Mouse (Mus musculus) forebrain, embryonic 14.5 days (tissue): ENCODE results near the gene Vrk3. TPM values are rescaled to one million over a fixed set of nuclear protein-coding genes. Genes with fewer than 3 reads are reported as not detected.
"Not testable (repeated sequence)": the region's sequence is repeated elsewhere in the genome, so short reads cannot be mapped to it uniquely, and the experiment has no call there.

Source experiments
- ATAC-seq: fragments of 200-750 bp; cut with Nextera tagmentation; 2 replicates; pipeline ENCODE4 v1.8.0; 2017; ENCODE audit warnings: mild to moderate bottlenecking, moderate library complexity
- DNase-seq: peaks from one replicate; pipeline ENCODE4 v3.0.0-alpha.2; 2015; ENCODE audit warnings: low spot score
- H3K27ac ChIP-seq: fragments of 300-500 bp; sonication (generic); 2 replicates; pipeline ENCODE4 v1.5.1; 2014; ENCODE audit warnings: low read depth, mild to moderate bottlenecking, control low read depth, low read length, moderate library complexity
- H3K27me3 ChIP-seq: fragments of 300-500 bp; sonication (generic); replicated peaks from 2 replicates; pipeline ENCODE4 v1.6.1; 2014; ENCODE audit warnings: low read length, control low read depth, mixed read lengths; ENCODE audit not compliant: control insufficient read depth, insufficient read depth
- H3K36me3 ChIP-seq: fragments of 300-500 bp; sonication (generic); 2 replicates; pipeline ENCODE4 v1.6.1; 2014; ENCODE audit warnings: low read length, control low read depth; ENCODE audit not compliant: control insufficient read depth, insufficient read depth
- H3K4me1 ChIP-seq: fragments of 300-500 bp; sonication (generic); 2 replicates; pipeline ENCODE4 v1.6.1; 2014; ENCODE audit warnings: antibody characterized with exemption, low read length, control low read depth; ENCODE audit not compliant: control insufficient read depth, insufficient read depth
- H3K4me2 ChIP-seq: fragments of 300-500 bp; sonication (generic); 2 replicates; pipeline ENCODE4 v1.6.1; 2014; ENCODE audit warnings: mild to moderate bottlenecking, control low read depth, low read length
- H3K4me3 ChIP-seq: fragments of 300-500 bp; sonication (generic); 2 replicates; pipeline ENCODE4 v1.5.1; 2014; ENCODE audit warnings: low read depth, low read length, control low read depth
- H3K9ac ChIP-seq: fragments of 300-500 bp; sonication (generic); 2 replicates; pipeline ENCODE4 v1.6.1; 2014; ENCODE audit warnings: mild to moderate bottlenecking, low read length, control low read depth, moderate library complexity
- H3K9me3 ChIP-seq: fragments of 300-500 bp; sonication (generic); replicated peaks from 2 replicates; pipeline ENCODE4 v1.6.1; 2016; ENCODE audit warnings: low read length, control low read depth, mixed read lengths; ENCODE audit not compliant: control insufficient read depth
- WGBS: fragments of 180-500 bp; shearing (Covaris S2); extraction: QIAGEN DNeasy Blood & Tissue Kit; methylation state at CpG from one replicate; pipeline ENCODE4 v1.1.7; 2014; 5-methylcytosine and 5-hydroxymethylcytosine counted together
- polyA plus RNA-seq: library from polyadenylated mRNA; unstranded; fragments of >200 nt; fragmentation: Nextera tagmentation; extraction: Ambion mirVana; gene quantifications from 2 replicates; pipeline ENCODE4 v1.2.1, GENCODE M21; 2014

Gene Vrk3
- 32.0 and 33.5 TPM in 2 replicates for polyA plus RNA-seq

GRCm38 (mm10) chr7:44748101-44749044, at the start of gene Vrk3:
Gene Vrk3 (plus strand): TSS chr7:44748413.
- H3K36me3 ChIP-seq, result peaks cover 11% of the 10 kb centered on the region
- H3K27me3 ChIP-seq, result no peaks in the 10 kb centered on the region
- under 1% methylated on average over 43 of the region's 44 CpGs for WGBS
- H3K27ac ChIP-seq, result peak within 1 kb of the TSS; percentile 72
- peak; percentile 99 for DNase-seq
- H3K9me3 ChIP-seq, result no peaks in the 10 kb centered on the region
- peak within 1 kb of the TSS; percentile 62 for H3K9ac ChIP-seq
- ATAC-seq, result peak; percentile 98
- H3K4me1 ChIP-seq, result peaks cover 11% of the 10 kb centered on the region
- peak within 1 kb of the TSS; percentile 52 for H3K4me3 ChIP-seq
- H3K4me2 ChIP-seq, result peak within 1 kb of the TSS; percentile 53

GRCm38 (mm10) chr7:44701921-44702320, 46.3 kb upstream of the Vrk3 start:
- Histone ChIP-seq H3K4me2 (no peak overlapping the region), H3K4me1 (no peaks in the 10 kb centered on the region), H3K9ac (no peak overlapping the region), H3K4me3 (no peak overlapping the region), H3K27me3 (no peaks in the 10 kb centered on the region), H3K36me3 (no peaks in the 10 kb centered on the region), H3K9me3 (no peaks in the 10 kb centered on the region), H3K27ac (no peak overlapping the region)
- 4% methylated on average over 6 of the region's 6 CpGs for WGBS
- peak; percentile 62 for ATAC-seq
- peak; percentile 68 for DNase-seq

- H3K9me3 ChIP-seq, result no peaks in the 10 kb centered on the region
- no peak overlapping the region for H3K27ac ChIP-seq
- no peak overlapping the region for H3K9ac ChIP-seq
- no peaks in the 10 kb centered on the region for H3K27me3 ChIP-seq
- no peak overlapping the region for H3K4me2 ChIP-seq
- DNase-seq (no peak), ATAC-seq (no peak)
- WGBS, result 81% methylated on average over 8 of the region's 8 CpGs
- no peaks in the 10 kb centered on the region for H3K36me3 ChIP-seq
- H3K4me1 ChIP-seq, result no peaks in the 10 kb centered on the region
- no peak overlapping the region for H3K4me3 ChIP-seq
Measured at GRCm38 (mm10) chr7:44702985-44703384, 45.2 kb upstream of the Vrk3 start.

- peak; percentile 48 for DNase-seq
- Histone ChIP-seq H3K36me3 (no peaks in the 10 kb centered on the region), H3K27ac (no peak overlapping the region), H3K27me3 (no peaks in the 10 kb centered on the region), H3K9me3 (no peaks in the 10 kb centered on the region), H3K4me3 (no peak overlapping the region), H3K4me2 (no peak overlapping the region), H3K9ac (no peak overlapping the region), H3K4me1 (no peaks in the 10 kb centered on the region)
- no peak for ATAC-seq
- 55% methylated on average over 3 of the region's 3 CpGs for WGBS
Measured at GRCm38 (mm10) chr7:44704363-44704762, 43.9 kb upstream of the Vrk3 start.

GRCm38 (mm10) chr7:44705086-44705485, 43.1 kb upstream of the Vrk3 start:
- H3K27ac ChIP-seq, result no peak overlapping the region
- 90% methylated on average over 4 of the region's 4 CpGs for WGBS
- no peak for DNase-seq
- no peaks in the 10 kb centered on the region for H3K36me3 ChIP-seq
- no peaks in the 10 kb centered on the region for H3K27me3 ChIP-seq
- no peak for ATAC-seq
- H3K9ac ChIP-seq, result no peak overlapping the region
- H3K4me1 ChIP-seq, result no peaks in the 10 kb centered on the region
- no peak overlapping the region for H3K4me2 ChIP-seq
- H3K9me3 ChIP-seq, result no peaks in the 10 kb centered on the region
- no peak overlapping the region for H3K4me3 ChIP-seq

- Histone ChIP-seq H3K36me3 (no peaks in the 10 kb centered on the region), H3K9me3 (no peaks in the 10 kb centered on the region), H3K4me1 (no peaks in the 10 kb centered on the region), H3K9ac (no peak overlapping the region), H3K27me3 (no peaks in the 10 kb centered on the region), H3K4me3 (no peak overlapping the region), H3K4me2 (no peak overlapping the region), H3K27ac (no peak overlapping the region)
- no peak for DNase-seq
- ATAC-seq, result no peak
Measured at GRCm38 (mm10) chr7:44706322-44706721, 41.9 kb upstream of the Vrk3 start.

GRCm38 (mm10) chr7:44707169-44707675, 41.0 kb upstream of the Vrk3 start:
- no peak for ATAC-seq
- H3K27me3 ChIP-seq, result no peaks in the 10 kb centered on the region
- WGBS, result 94% methylated on average over 5 of the region's 5 CpGs

GRCm38 (mm10) chr7:44708093-44708492, 40.1 kb upstream of the Vrk3 start:
- H3K9me3 ChIP-seq, H3K4me3 ChIP-seq, H3K9ac ChIP-seq, ATAC-seq, H3K4me2 ChIP-seq, H3K27ac ChIP-seq, H3K27me3 ChIP-seq, DNase-seq, H3K36me3 ChIP-seq, H3K4me1 ChIP-seq: not testable (repeated sequence)
- 81% methylated on average over 6 of the region's 6 CpGs for WGBS

More at GRCm38 (mm10) chr7:44707169-44707675, 41.0 kb upstream of the Vrk3 start:
- H3K36me3 ChIP-seq, result no peaks in the 10 kb centered on the region
- H3K27ac ChIP-seq, result no peak overlapping the region
- H3K9ac ChIP-seq, result no peak overlapping the region
- DNase-seq, result no peak
- H3K9me3 ChIP-seq, result no peaks in the 10 kb centered on the region
- no peak overlapping the region for H3K4me2 ChIP-seq
- no peak overlapping the region for H3K4me3 ChIP-seq
- H3K4me1 ChIP-seq, result no peaks in the 10 kb centered on the region

GRCm38 (mm10) chr7:44708574-44708973, 39.6 kb upstream of the Vrk3 start, which contains the start of gene Izumo2:
Gene Izumo2 (plus strand): TSS chr7:44708742.
- no peaks in the 10 kb centered on the region for H3K9me3 ChIP-seq
- no peak within 1 kb of the TSS for H3K4me2 ChIP-seq
- no peak within 1 kb of the TSS for H3K4me3 ChIP-seq
- no peaks in the 10 kb centered on the region for H3K27me3 ChIP-seq
- H3K9ac ChIP-seq, result no peak within 1 kb of the TSS
- no peak for DNase-seq
- H3K36me3 ChIP-seq, result no peaks in the 10 kb centered on the region
- no peaks in the 10 kb centered on the region for H3K4me1 ChIP-seq
- no peak for ATAC-seq
- H3K27ac ChIP-seq, result no peak within 1 kb of the TSS
- 77% methylated on average over 14 of the region's 14 CpGs for WGBS
